Mouse (Mus musculus): ENCODE measurements around the gene Tmc5.

Tmc5 gene
- long read RNA-seq, experiment 1: 0 reads
- long read RNA-seq, experiment 2: 0 reads

DNA sequence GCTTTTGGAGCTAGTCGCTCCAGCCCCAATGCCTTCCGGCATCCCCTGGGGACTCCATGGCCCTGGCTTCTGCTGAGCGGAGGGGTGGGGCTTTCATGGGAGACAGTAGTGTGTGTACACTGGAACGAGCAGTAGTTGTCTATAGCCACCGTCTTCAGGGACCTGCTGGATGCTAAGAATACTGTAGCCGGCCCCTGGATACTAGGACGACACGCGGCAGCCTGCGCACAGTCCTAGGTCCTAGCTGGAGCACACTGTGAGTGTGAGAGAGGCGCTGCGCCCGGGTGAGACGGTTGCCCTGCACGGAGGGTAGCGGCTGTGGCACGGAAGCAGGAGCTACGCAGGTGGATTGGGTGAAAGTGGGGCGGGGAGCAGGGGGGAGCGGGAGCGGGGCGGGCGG, at the start of gene Tmc5:
Gene Tmc5, plus strand, starts transcription at position 97 of the 400 bp plus-strand sequence.
- intact Hi-C loops (cut with DNase I): no loop called here

DNA sequence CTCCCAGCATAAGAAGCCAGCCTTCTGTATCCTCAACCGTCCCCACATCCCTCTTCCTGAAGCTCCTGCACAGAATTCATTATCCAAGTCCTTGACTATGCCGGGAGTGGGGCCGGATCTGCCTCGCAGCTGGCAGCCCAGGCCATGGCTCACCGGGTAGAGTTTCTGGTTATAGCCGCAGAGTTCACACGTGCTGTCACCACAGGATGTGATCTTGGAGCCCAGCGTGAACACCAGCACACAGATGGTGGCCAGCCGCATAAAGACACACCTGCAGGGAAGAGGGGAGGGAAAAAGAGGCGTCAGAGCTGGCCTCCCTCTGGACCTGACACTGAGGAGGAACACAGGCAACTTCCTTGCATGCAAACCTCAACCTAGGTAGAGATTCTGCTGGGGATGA, 49.6 kb upstream of the Tmc5 start:
- intact Hi-C loops (cut with DNase I): no loop called here

- intact Hi-C loops (cut with DNase I): no loop called here
Measured at GRCm38 (mm10) chr7:118553881-118554280, 43.2 kb upstream of the Tmc5 start.

GRCm38 (mm10) chr7:118554290-118554689, 42.8 kb upstream of the Tmc5 start:
- intact Hi-C loops (cut with DNase I): no loop called here

DNA sequence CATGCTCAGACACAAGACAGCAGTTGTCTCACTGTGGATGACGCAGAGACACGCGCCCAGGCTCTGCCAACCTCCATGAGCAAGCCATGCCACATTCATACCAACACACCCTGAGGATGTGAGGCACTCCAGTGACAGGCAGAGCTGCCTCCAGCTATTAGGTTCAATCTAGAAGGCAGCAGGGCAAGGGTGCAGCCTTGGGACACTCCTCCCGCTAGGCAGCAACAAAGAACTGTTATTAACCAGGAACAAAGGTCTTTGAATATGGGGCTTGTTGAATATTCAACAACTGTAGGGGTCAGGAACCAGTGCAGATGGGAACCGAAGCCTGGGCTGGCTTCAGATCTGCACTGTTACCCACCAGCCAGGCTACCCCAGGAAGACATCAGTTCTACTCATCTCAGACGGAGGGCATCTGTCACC, 28.0 kb upstream of the Tmc5 start:
- intact Hi-C loops (cut with DNase I): no loop called here

GRCm38 (mm10) chr7:118571350-118571749, 25.7 kb upstream of the Tmc5 start:
- intact Hi-C loops (cut with DNase I): no loop called here

DNA sequence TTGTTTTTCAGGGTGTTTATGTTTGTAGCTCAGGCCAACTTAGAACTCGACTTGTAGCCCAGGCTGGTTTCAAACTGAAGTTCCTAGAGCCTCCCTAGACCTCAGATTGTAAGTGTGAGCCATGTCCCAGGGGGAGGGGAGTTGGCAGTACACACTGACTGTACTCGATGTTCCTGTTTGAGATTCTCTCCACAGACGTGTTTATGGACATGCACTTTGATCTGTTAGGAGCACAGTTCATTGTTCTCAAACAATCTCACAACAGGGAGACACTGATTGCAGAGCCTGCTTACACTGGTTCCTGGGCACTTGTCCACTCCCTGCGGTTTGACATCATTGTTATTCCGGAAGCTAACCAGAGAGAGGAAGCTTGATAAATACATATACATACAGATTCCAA, 25.1 kb upstream of the Tmc5 start:
- intact Hi-C loops (cut with DNase I): no loop called here

- intact Hi-C loops (cut with DNase I): no loop called here
Measured at GRCm38 (mm10) chr7:118578269-118578668, 18.8 kb upstream of the Tmc5 start.

DNA sequence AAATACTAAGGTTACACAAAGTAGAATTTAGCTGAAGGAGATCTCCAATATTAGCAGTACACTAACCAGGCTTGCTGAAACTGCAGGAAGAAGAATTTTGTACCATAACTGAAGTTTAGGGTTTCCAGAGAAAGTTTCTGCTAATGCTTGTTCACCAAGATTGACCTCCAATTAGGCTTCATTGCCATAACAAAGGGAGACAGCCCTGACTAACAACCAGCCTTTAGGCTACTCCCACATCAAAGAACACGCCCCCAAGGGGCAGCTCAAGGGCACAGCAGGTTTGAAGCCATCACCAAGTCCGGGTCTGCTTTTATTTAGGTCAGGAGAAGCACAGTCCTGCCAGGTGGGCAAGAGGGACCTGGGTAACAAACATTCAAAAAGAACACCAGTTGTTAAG, 17.2 kb upstream of the Tmc5 start:
- intact Hi-C loops (cut with DNase I): no loop called here

GRCm38 (mm10) chr7:118583821-118584220, 13.3 kb upstream of the Tmc5 start:
- intact Hi-C loops (cut with DNase I): no loop called here

DNA sequence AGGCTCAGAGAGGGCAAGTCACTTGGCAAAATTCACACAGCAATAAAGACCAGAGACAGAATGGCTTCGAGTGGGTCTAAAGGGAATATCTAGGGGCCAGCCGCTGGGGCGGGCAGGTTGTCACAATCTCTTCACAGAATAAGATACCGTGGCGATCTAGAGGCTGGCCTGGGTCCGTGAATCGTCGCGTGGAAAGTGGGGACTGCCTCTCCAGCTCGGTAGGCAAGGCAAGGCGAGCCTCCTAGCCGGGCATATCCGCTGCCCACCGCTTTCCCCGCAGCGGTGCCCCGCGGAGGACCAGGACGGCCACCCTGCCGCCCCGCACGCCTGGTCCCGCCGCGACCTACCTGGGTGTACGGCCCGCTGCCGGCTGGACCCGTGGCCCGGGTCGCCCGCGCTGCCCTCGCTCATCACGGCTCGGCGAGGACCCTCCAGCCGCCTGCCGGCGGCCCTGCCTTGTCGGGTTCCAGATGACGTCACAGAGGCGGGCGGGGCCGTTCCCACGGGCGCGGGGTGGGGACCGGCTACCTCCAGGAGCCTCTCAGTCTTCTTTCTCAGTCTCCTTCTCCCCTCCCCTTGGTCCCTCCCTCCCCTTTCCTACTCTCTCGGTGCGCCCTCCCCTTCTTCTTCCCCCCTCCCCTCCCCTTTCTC, 12.7 kb upstream of the Tmc5 start, which contains the start of gene Tmc7:
Gene Tmc7, minus strand, starts transcription at position 480 of the 651 bp plus-strand sequence.
- intact Hi-C loops (cut with DNase I): no loop called here

- intact Hi-C loops (cut with DNase I): no loop called here
Measured at GRCm38 (mm10) chr7:118584926-118585325, 12.2 kb upstream of the Tmc5 start.

DNA sequence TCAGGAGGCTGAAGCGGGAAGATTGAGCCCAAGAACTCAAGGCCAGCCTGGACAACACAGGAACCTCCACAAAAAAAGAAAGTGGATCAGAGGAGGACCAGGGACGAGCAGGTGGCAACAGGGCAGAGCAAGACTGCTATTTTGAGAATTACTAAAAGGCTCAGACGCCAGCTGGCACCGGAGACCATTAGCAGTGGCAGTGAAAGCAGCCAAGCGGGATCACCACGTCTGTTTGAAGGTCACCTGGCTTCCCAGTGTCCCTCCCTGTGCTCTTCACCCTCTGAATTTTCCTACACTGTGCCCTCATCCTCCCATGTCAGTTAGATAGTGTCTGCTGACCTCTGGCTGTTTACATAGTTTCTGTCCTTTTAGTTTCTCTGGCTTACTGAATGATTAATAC, 11.2 kb upstream of the Tmc5 start:
- intact Hi-C loops (cut with DNase I): no loop called here

- intact Hi-C loops (cut with DNase I): no loop called here
Measured at GRCm38 (mm10) chr7:118590726-118591305, 6.3 kb upstream of the Tmc5 start.

DNA sequence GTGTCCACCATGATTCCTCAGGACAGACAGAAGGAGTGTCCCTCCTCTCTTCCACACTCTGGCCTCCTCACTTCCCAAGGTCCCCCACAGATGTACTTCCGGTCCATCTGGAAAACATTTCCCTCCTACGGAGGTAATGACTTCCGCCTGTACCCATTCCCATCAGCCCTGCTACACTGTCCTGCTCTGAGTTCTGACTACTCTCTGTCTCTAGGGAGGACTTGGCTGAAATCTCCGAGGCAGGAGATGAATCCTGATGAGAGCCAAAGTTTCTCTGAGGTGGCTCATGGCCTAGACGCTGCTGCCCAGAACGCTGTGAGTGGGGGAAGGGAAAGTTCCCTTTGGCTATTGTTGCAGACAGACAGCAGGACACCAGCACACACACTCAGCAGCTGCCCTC, 5.0 kb upstream of the Tmc5 start:
- intact Hi-C loops (cut with DNase I): no loop called here

- intact Hi-C loops (cut with DNase I): loop anchor here (2.0 kb wide), 1 partner anchor 97 kb away; no protein-coding TSS in a partner anchor
Measured at GRCm38 (mm10) chr7:118593567-118594407, 3.3 kb upstream of the Tmc5 start.

DNA sequence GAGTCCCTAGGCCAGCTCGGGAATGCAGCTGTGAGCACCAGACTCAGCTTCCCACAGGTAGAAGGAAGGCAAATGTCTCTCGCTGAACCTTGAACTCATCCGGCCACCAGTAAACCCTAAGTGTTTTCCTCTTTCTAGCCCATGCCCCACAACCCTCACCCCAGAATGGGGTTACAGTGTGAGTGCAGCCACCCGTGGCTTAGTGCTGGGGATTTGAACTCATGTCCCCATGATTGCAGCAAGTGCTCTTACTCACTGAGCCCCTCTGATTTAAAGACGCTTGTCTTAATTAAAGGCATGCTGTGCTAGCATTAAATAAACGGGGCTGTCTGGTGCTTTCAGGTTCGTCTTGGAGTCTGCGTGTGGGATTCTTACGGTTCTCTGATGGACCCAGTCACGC, 2.5 kb upstream of the Tmc5 start:
- intact Hi-C loops (cut with DNase I): loop anchor here (2.0 kb wide), 1 partner anchor 96 kb away; no protein-coding TSS in a partner anchor

- intact Hi-C loops (cut with DNase I): loop anchor here (2.0 kb wide), 1 partner anchor 96 kb away; no protein-coding TSS in a partner anchor
Measured at GRCm38 (mm10) chr7:118595228-118595627, 1.9 kb upstream of the Tmc5 start.

GRCm38 (mm10) chr7:118596271-118596670, 826 bp upstream of the Tmc5 start:
- intact Hi-C loops (cut with DNase I): no loop called here

DNA sequence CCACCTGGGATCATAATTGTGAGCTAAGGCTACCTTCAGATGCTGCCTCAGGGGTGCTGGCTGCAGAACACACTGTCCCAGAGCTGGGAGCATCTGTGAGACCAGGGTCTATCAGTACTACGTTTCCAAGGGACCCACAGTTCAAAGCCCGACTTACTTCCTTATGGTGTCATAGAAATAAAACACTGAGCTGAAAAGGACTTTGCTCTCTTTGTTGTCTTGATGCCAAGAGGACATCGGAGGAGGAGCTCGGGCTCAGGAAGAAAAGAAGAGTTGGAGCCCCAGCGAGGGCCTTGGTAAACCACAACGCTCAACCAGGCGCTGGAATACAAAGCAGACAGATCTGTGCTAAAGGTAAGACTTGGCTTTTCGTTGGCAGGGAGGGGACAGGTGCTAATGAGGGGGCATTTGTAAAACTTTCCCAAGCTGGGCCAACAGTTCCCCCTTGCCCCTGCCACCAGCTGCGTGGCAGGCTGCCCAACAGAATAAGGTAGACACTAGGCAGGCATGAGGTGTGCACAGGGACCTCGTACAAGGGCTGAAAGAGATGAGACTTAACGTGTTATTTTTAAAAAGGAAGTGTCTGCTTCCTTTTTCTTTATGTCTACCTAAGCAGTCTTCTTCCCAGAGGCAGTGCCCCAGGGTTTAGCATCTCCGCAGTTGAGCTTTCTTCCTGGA, 3.0 kb downstream of the Tmc5 start:
- intact Hi-C loops (cut with DNase I): no loop called here

DNA sequence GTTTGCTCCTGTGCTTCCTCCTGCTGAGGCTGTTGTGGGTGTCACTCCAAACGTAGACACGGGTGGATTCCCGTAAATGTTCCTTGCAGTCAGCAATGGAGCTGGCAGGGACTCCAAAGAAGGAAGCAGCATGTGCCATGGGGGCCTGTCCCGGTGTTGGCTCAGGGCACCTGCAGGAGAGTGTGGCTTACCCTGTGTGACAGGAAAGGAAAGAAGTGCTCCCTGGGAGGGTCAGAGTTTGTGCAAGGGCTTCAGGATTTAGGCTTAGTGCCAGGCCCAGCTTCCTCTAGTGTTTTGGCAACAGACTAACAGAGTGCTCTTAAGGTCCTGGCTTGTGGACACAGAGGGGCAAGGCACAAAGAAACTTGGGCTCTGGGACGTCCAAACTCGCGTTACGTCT, 7.7 kb downstream of the Tmc5 start:
- intact Hi-C loops (cut with DNase I): no loop called here

Data from adrenal gland (tissue).